Mouse (Mus musculus) heart, embryonic 14.5 days (tissue): Measurements from ENCODE around the gene Gm128. TPM values are rescaled to one million over a fixed set of nuclear protein-coding genes. Genes with fewer than 3 reads are reported as not detected.

Experiments used
- ATAC-seq: fragments of 200-750 bp; cut with Nextera tagmentation; 2 replicates; pipeline ENCODE4 v1.8.0; 2017; ENCODE audit warnings: low read depth, moderate TSS enrichment; ENCODE audit not compliant: insufficient number of reproducible peaks, insufficient read depth, low FRiP score
- H3K27ac ChIP-seq, 2 experiments: fragments of 200-500 bp in 1 of 2; fragments of 300-500 bp in 1 of 2; sonication (generic) in 1 of 2; replicated peaks in 1 of 2; 2 replicates each; pipeline ENCODE4 v1.5.1; 2012 to 2014; ENCODE audit warnings: low read depth in 2 of 2, low read length in 2 of 2, control low read depth in 1 of 2, mild to moderate bottlenecking in 1 of 2, mixed read lengths in 1 of 2; ENCODE audit not compliant: control insufficient read depth in 1 of 2, insufficient read depth in 1 of 2
- H3K27me3 ChIP-seq: fragments of 300-500 bp; sonication (generic); 2 replicates; pipeline ENCODE4 v1.6.1; 2014; ENCODE audit warnings: mild to moderate bottlenecking, low read length, control low read depth; ENCODE audit not compliant: control insufficient read depth, insufficient read depth
- H3K36me3 ChIP-seq: fragments of 300-500 bp; sonication (generic); 2 replicates; pipeline ENCODE4 v1.6.1; 2014; ENCODE audit warnings: mild to moderate bottlenecking, control low read depth, low read length, mixed read lengths; ENCODE audit not compliant: control insufficient read depth, insufficient read depth
- H3K4me1 ChIP-seq, 2 experiments: fragments of 200-500 bp in 1 of 2; fragments of 300-500 bp in 1 of 2; sonication (generic) in 1 of 2; 2 replicates each; pipeline ENCODE4 v1.6.1; 2012 to 2014; ENCODE audit warnings: low read length in 2 of 2, control low read depth in 1 of 2, mixed read lengths in 1 of 2; ENCODE audit not compliant: control insufficient read depth in 2 of 2, insufficient read depth in 2 of 2
- H3K4me2 ChIP-seq: fragments of 300-500 bp; sonication (generic); 2 replicates; pipeline ENCODE4 v1.6.1; 2014; ENCODE audit warnings: mild to moderate bottlenecking, low read length
- H3K4me3 ChIP-seq, 2 experiments: fragments of 200-500 bp in 1 of 2; fragments of 300-500 bp in 1 of 2; sonication (generic) in 1 of 2; 2 replicates each; pipeline ENCODE4 v1.5.1; 2012 to 2014; ENCODE audit warnings: low read length in 2 of 2, mild to moderate bottlenecking in 2 of 2, control low read depth in 1 of 2, low read depth in 1 of 2, moderate library complexity in 1 of 2; ENCODE audit not compliant: control insufficient read depth in 1 of 2, insufficient read depth in 1 of 2
- H3K9ac ChIP-seq: fragments of 300-500 bp; sonication (generic); 2 replicates; pipeline ENCODE4 v1.6.1; 2014; ENCODE audit warnings: mild to moderate bottlenecking, low read length
- H3K9me3 ChIP-seq: fragments of 300-500 bp; sonication (generic); 2 replicates; pipeline ENCODE4 v1.6.1; 2016; ENCODE audit warnings: low read length, control low read depth; ENCODE audit not compliant: control insufficient read depth
- WGBS: fragments of 180-500 bp; shearing (Covaris S2); extraction: QIAGEN DNeasy Blood & Tissue Kit; methylation state at CpG from one replicate; pipeline ENCODE4 v1.1.7; 2014; 5-methylcytosine and 5-hydroxymethylcytosine counted together
- polyA plus RNA-seq: library from polyadenylated mRNA; unstranded; fragments of >200 nt; fragmentation: Nextera tagmentation; extraction: Ambion mirVana; gene quantifications from 2 replicates; pipeline ENCODE4 v1.2.1, GENCODE M21; 2014

Gm128 gene
- polyA plus RNA-seq, 1 experiment from 2014 or later: 0.46 TPM

GRCm38 (mm10) chr3:95239022-95239421, 2.4 kb downstream of the Gm128 start:
- no peaks in the 10 kb centered on the region for H3K27me3 ChIP-seq
- H3K27ac ChIP-seq: no peak overlapping the region
- 85% methylated on average over 6 of the region's 6 CpGs for WGBS
- no peak overlapping the region for H3K4me2 ChIP-seq
- H3K9me3 ChIP-seq: no peaks in the 10 kb centered on the region
- no peak for ATAC-seq
- H3K9ac ChIP-seq: no peak overlapping the region
- H3K4me1 ChIP-seq: peaks cover 6 to 9% of the 10 kb centered on the region in 2 experiments; a peak in 2 of 4 replicates
- H3K36me3 ChIP-seq: peaks cover 44% of the 10 kb centered on the region
- no peak overlapping the region for H3K4me3 ChIP-seq

GRCm38 (mm10) chr3:95237541-95238099, 3.8 kb downstream of the Gm128 start:
- H3K27me3 ChIP-seq: no peaks in the 10 kb centered on the region
- no peaks in the 10 kb centered on the region for H3K9me3 ChIP-seq
- H3K36me3 ChIP-seq: peaks cover 58% of the 10 kb centered on the region
- H3K9ac ChIP-seq: no peak overlapping the region
- ATAC-seq: no peak
- no peak overlapping the region for H3K4me3 ChIP-seq
- H3K27ac ChIP-seq: 0 out of 4 replicates have a peak overlapping the region, but pooled peaks of 1 of the 2 experiments have one; percentile 28
- H3K4me2 ChIP-seq: no peak overlapping the region
- 63% methylated on average over 8 of the region's 8 CpGs for WGBS
- peaks cover 7 to 9% of the 10 kb centered on the region in 2 experiments; a peak in 3 of 4 replicates for H3K4me1 ChIP-seq

GRCm38 (mm10) chr3:95235386-95236301, 5.8 kb downstream of the Gm128 start:
- peaks cover 75% of the 10 kb centered on the region for H3K36me3 ChIP-seq

DNA sequence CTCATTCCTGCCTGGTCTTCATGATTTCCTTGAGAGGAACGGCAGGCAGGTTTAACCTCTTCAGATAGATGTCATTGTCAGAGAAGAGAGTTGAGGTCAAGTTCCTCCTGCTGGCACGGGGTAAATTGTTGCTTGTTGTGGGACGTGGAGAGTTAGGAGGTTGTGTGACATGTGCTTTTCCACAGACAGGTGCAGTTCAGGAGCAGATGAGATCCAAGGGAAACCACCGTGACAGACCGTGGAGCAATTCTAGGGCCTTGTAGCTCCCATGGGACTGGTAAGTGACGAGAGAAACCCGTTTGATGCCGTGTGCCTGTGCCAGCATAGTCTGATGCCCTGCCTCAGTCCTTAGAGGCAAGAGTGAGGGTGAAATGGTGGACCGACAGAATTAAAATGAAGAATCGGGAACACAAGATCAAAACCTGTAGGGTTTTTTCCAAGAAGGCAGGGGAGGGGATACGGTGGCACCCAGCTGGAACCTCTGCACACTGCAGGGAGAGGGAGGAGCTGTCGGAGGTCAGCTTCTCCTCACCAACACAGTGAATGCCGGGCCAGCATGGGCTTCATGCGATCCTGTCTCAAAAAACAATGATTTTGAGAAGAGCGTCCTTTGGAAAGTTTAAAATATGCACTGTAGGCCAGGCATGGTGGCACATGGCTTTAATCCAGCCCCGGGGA, 8.0 kb downstream of the Gm128 start:
- peak overlapping the region; percentile 42; the same call in 1 of the 2 replicates for H3K9ac ChIP-seq
- H3K4me1 ChIP-seq: peaks cover 20 to 37% of the 10 kb centered on the region in 2 experiments
- H3K27ac ChIP-seq: peak overlapping the region in 1 of 2 experiments; percentile 56; a peak in 1 of 4 replicates
- no peak overlapping the region for H3K4me2 ChIP-seq
- peaks cover 75% of the 10 kb centered on the region for H3K36me3 ChIP-seq
- no peak for ATAC-seq
- no peaks in the 10 kb centered on the region for H3K9me3 ChIP-seq
- WGBS: 88% methylated on average over 16 of the region's 16 CpGs
- no peaks in the 10 kb centered on the region for H3K27me3 ChIP-seq
- H3K4me3 ChIP-seq: no peak overlapping the region

More at GRCm38 (mm10) chr3:95235386-95236301, 5.8 kb downstream of the Gm128 start:
- Histone ChIP-seq H3K27me3 (no peaks in the 10 kb centered on the region), H3K27ac (no peak overlapping the region), H3K9me3 (no peaks in the 10 kb centered on the region), H3K9ac (no peak overlapping the region), H3K4me3 (no peak overlapping the region), H3K4me1 (peaks cover 15 to 26% of the 10 kb centered on the region in 2 experiments; a peak in 3 of 4 replicates), H3K4me2 (no peak overlapping the region)
- ATAC-seq: no peak
- WGBS: 89% methylated on average over 23 of the region's 23 CpGs

DNA sequence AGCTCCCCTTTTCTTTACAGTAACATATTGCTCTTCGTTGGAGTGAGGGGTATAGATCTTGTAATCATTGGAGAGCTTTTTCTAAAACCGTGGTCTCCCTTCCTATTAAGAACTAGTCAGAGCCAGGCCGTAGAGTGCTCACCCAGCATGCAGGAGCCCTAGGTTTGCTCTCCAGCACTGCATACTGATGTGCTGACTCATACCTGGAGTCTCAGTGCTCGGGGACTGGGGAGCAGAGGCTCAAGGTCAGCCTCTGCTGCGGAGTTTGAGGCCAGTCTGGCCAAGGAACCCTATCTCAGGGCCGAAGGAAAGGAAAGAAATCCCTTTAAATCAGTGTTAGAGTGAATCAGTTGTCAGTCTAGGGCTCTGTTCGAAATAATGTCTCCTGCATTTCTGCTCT, 8.6 kb downstream of the Gm128 start:
- H3K36me3 ChIP-seq: peaks cover 69% of the 10 kb centered on the region
- no peak for ATAC-seq
- H3K27me3 ChIP-seq: no peaks in the 10 kb centered on the region
- no peak overlapping the region for H3K4me3 ChIP-seq
- H3K9me3 ChIP-seq: no peaks in the 10 kb centered on the region
- peak overlapping the region; percentile 49 to 56; a peak in 2 of 4 replicates for H3K27ac ChIP-seq
- peaks cover 20 to 34% of the 10 kb centered on the region in 2 experiments for H3K4me1 ChIP-seq
- peak overlapping the region; percentile 42 for H3K9ac ChIP-seq
- WGBS: 44% methylated on average over 7 of the region's 7 CpGs
- no peak overlapping the region for H3K4me2 ChIP-seq

- Histone ChIP-seq H3K9me3 (no peaks in the 10 kb centered on the region), H3K27me3 (no peaks in the 10 kb centered on the region), H3K9ac (peak within 1 kb of the TSS; percentile 97), H3K4me1 (peaks cover 17 to 36% of the 10 kb centered on the region in 2 experiments), H3K27ac (peak within 1 kb of the TSS; percentile 79 to 97; a peak in 3 of 4 replicates), H3K4me2 (peak within 1 kb of the TSS; percentile 77), H3K4me3 (peak within 1 kb of the TSS in 1 of 2 experiments; percentile 95; a peak in 1 of 4 replicates), H3K36me3 (peaks cover 57% of the 10 kb centered on the region)
- 67% methylated on average over 13 of the region's 13 CpGs for WGBS
- ATAC-seq: no peak
Measured at GRCm38 (mm10) chr3:95231298-95232221, 9.8 kb downstream of the Gm128 start, which contains the start of gene Mllt11. Gene Mllt11 (minus strand): TSS chr3:95232171.
